In the genomic region with DNA sequence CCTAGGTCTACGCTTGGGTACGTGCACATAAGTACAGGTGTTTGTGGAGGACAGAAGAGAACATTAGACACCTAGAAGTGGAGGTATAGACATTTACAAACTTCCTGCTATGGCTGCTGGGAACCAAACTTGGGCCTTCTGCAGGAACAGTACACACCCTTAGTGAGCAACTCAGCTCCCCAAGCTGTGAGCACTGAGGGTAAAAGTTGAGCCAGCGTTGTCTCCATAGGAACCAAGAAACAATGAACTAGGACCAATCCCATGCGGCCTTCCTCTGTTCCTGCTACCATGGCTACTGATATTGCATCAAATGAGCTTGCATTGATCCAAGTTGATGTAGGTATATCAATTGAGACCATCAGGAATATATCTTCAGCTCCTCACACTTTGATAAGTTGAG, we compare ENCODE assay signal across 14 mouse cellular contexts. TPM values are rescaled to one million over a fixed set of nuclear protein-coding genes. Genes with fewer than 3 reads are reported as not detected.
DNase-seq lines count a peak whose midpoint lies in the region; ATAC-seq and TF ChIP-seq lines count a peak whose summit lies in the region.
"Had no signal": no experiment of that assay in that cellular context is flagged by ENCODE, and none has a peak within 500 bp of the region (broad histone marks: within the 10 kb centered on the region; RNA-seq: fewer than 3 reads in every experiment).

No protein-coding gene starts in this region.

- H3K4me3 ChIP-seq in hindbrain, embryonic 12.5 days = no peak overlapping the region
- H3K4me3 ChIP-seq in hindbrain, embryonic 10.5 days = no peak overlapping the region
- no peak overlapping the region for H3K4me3 ChIP-seq in forebrain, postnatal 0 days (ENCODE audit: low read depth, low read length)
- no peak overlapping the region for H3K4me3 ChIP-seq in midbrain, embryonic 14.5 days (replicated peaks; ENCODE audit: low read depth, low read length)
- H3K4me3 ChIP-seq in layer of hippocampus, adult 2 months = no peak overlapping the region
- H3K4me3 ChIP-seq: heart, embryonic 13.5 days had no signal

- no peak overlapping the region for H3K27ac ChIP-seq in hindbrain, embryonic 12.5 days
- no peak overlapping the region for H3K27ac ChIP-seq in hindbrain, embryonic 10.5 days
- no peak overlapping the region for H3K27ac ChIP-seq in forebrain, postnatal 0 days (ENCODE audit: low read depth, low read length)
- H3K27ac ChIP-seq in midbrain, embryonic 14.5 days (replicated peaks; ENCODE audit: low read depth, low read length) = no peak overlapping the region
- no peak overlapping the region for H3K27ac ChIP-seq in layer of hippocampus, adult 2 months
- H3K27ac ChIP-seq: heart, embryonic 13.5 days had no signal

- 52% methylated on average over 4 of the region's 4 CpGs for WGBS in hindbrain, embryonic 12.5 days
- 63% methylated on average over 4 of the region's 4 CpGs for WGBS in hindbrain, embryonic 10.5 days
- WGBS in forebrain, postnatal 0 days = 46% methylated on average over 4 of the region's 4 CpGs
- 45% methylated on average over 4 of the region's 4 CpGs for WGBS in midbrain, embryonic 14.5 days

- no peak for DNase-seq in hindbrain, embryonic 10.5 days (ENCODE audit: low spot score)
- peak; percentile 29 for DNase-seq in forebrain, postnatal 0 days
- DNase-seq in midbrain, embryonic 14.5 days = peak; percentile 22
- peak; percentile 61 for DNase-seq in retina, embryonic 14.5 days (ENCODE audit: low spot score)
- DNase-seq in layer of hippocampus, adult 2 months (ENCODE audit: low spot score in 2 of 2) = no peak
- no peak for DNase-seq in heart, postnatal 10 days
- DNase-seq in layer of hippocampus, adult 18-20 months (ENCODE audit: low spot score in 2 of 2) = no peak

- no peak overlapping the region for H3K9ac ChIP-seq in hindbrain, embryonic 12.5 days
- no peak overlapping the region for H3K9ac ChIP-seq in forebrain, postnatal 0 days
- H3K9ac ChIP-seq in midbrain, embryonic 14.5 days (replicated peaks; ENCODE audit: low read length) = no peak overlapping the region
- H3K9ac ChIP-seq: heart, embryonic 13.5 days; liver, postnatal 0 days had no signal

- ATAC-seq in hindbrain, embryonic 12.5 days (ENCODE audit: low FRiP score) = peak; percentile 51; the same call in 1 of the 2 replicates
- ATAC-seq in forebrain, postnatal 0 days = peak; percentile 49; the same call in 1 of the 2 replicates
- no peak for ATAC-seq in midbrain, embryonic 14.5 days (ENCODE audit: low FRiP score, low TSS enrichment)
- ATAC-seq: liver, postnatal 0 days had no signal

- no peak overlapping the region for H3K4me2 ChIP-seq in hindbrain, embryonic 12.5 days (replicated peaks)
- H3K4me2 ChIP-seq in forebrain, postnatal 0 days (ENCODE audit: low read depth) = no peak overlapping the region
- no peak overlapping the region for H3K4me2 ChIP-seq in midbrain, embryonic 14.5 days (ENCODE audit: low read length)
- H3K4me2 ChIP-seq: heart, embryonic 13.5 days had no signal

- H3K4me1 ChIP-seq in hindbrain, embryonic 12.5 days = peaks cover 5% of the 10 kb centered on the region; the same call in 1 of the 2 replicates
- peaks cover 7% of the 10 kb centered on the region for H3K4me1 ChIP-seq in hindbrain, embryonic 10.5 days (replicated peaks)
- H3K4me1 ChIP-seq in forebrain, postnatal 0 days (ENCODE audit: insufficient read depth) = no peaks in the 10 kb centered on the region
- no peaks in the 10 kb centered on the region for H3K4me1 ChIP-seq in midbrain, embryonic 14.5 days (ENCODE audit: control insufficient read depth, insufficient read depth, low read length)
- H3K4me1 ChIP-seq: heart, embryonic 13.5 days had no signal

- intact Hi-C loops in heart, postnatal 10 days (cut with DNase I) = loop anchor here (2.0 to 10.0 kb wide), 2 partner anchors 190 to 774 kb away; partner anchors contain the start of gene Wwox

- H3K9me3 ChIP-seq in hindbrain, embryonic 12.5 days (replicated peaks) = no peaks in the 10 kb centered on the region
- H3K9me3 ChIP-seq in hindbrain, embryonic 10.5 days = no peaks in the 10 kb centered on the region
- no peaks in the 10 kb centered on the region for H3K9me3 ChIP-seq in forebrain, postnatal 0 days (ENCODE audit: low read length)
- H3K9me3 ChIP-seq in midbrain, embryonic 14.5 days (ENCODE audit: control insufficient read depth, low read length) = no peaks in the 10 kb centered on the region
- H3K9me3 ChIP-seq: heart, embryonic 13.5 days had no signal

- no peaks in the 10 kb centered on the region for H3K36me3 ChIP-seq in hindbrain, embryonic 12.5 days
- H3K36me3 ChIP-seq in hindbrain, embryonic 10.5 days = no peaks in the 10 kb centered on the region
- no peaks in the 10 kb centered on the region for H3K36me3 ChIP-seq in forebrain, postnatal 0 days (ENCODE audit: insufficient read depth)
- no peaks in the 10 kb centered on the region for H3K36me3 ChIP-seq in midbrain, embryonic 14.5 days (ENCODE audit: control insufficient read depth, insufficient read depth, low read length)
- H3K36me3 ChIP-seq: heart, embryonic 13.5 days had no signal

- H3K27me3 ChIP-seq in hindbrain, embryonic 12.5 days = no peaks in the 10 kb centered on the region
- no peaks in the 10 kb centered on the region for H3K27me3 ChIP-seq in hindbrain, embryonic 10.5 days (ENCODE audit: insufficient read depth, poor library complexity, severe bottlenecking)
- H3K27me3 ChIP-seq in forebrain, postnatal 0 days (ENCODE audit: insufficient read depth, low read length) = no peaks in the 10 kb centered on the region
- H3K27me3 ChIP-seq in midbrain, embryonic 14.5 days (ENCODE audit: control insufficient read depth, insufficient read depth, low read length) = no peaks in the 10 kb centered on the region
- H3K27me3 ChIP-seq: heart, embryonic 13.5 days had no signal

- no peak for TF ChIP-seq CTCF in forebrain, postnatal 0 days (IDR thresholded peaks at IDR 0.05; ENCODE audit: low read depth)
- no peak for TF ChIP-seq CTCF in layer of hippocampus, adult 2 months (conservative IDR thresholded peaks at IDR 0.05)

RNA-seq across cellular contexts. Expression of gene Syce1l, which starts 22.0 kb away (rescaled TPM):
- polyA plus RNA-seq in hindbrain, embryonic 12.5 days (2016; fragmentation: Nextera tagmentation; extraction: Ambion mirVana) = 0.30 TPM in 1 of 2 replicates, not detected in the other
- polyA plus RNA-seq in hindbrain, embryonic 10.5 days (2016; fragmentation: Nextera tagmentation; extraction: Ambion mirVana) = not detected in 2 replicates
- 0.77 TPM in 1 of 2 replicates, not detected in the other for total RNA-seq in forebrain, postnatal 0 days (2014; rRNA removed)
- polyA plus RNA-seq in forebrain, postnatal 0 days (2015; fragmentation: Nextera tagmentation; extraction: Ambion mirVana) = 0.26 TPM in 1 of 2 replicates, not detected in the other
- 0.31 TPM in 1 of 2 replicates, not detected in the other for polyA plus RNA-seq in midbrain, embryonic 14.5 days (2014; fragmentation: Nextera tagmentation; extraction: Ambion mirVana)
- total RNA-seq in layer of hippocampus, adult 2 months (2021) = under 1 TPM; 0.69 TPM
- not detected for total RNA-seq in heart, postnatal 10 days (2021)
- total RNA-seq in layer of hippocampus, adult 18-20 months (2021) = under 1 TPM in 1 of 2 experiments, not detected in 1; 0.61 TPM
- total RNA-seq: adrenal gland, adult 2 months; gastrocnemius, postnatal 4 days had no signal
- polyA plus RNA-seq: adrenal gland, adult 2 months; C2C12; heart, embryonic 13.5 days; kidney, embryonic 14.5 days; liver, postnatal 0 days had no signal

RNA-seq across cellular contexts. Expression of gene Mon1b, which starts 29.6 kb away (rescaled TPM):
- polyA plus RNA-seq in hindbrain, embryonic 12.5 days (2016; fragmentation: Nextera tagmentation; extraction: Ambion mirVana) = 11.0 and 14.3 TPM in 2 replicates
- 10.2 and 11.5 TPM in 2 replicates for polyA plus RNA-seq in hindbrain, embryonic 10.5 days (2016; fragmentation: Nextera tagmentation; extraction: Ambion mirVana)
- 20.1 and 23.7 TPM in 2 replicates for total RNA-seq in forebrain, postnatal 0 days (2014; rRNA removed)
- polyA plus RNA-seq in forebrain, postnatal 0 days (2015; fragmentation: Nextera tagmentation; extraction: Ambion mirVana) = 9.2 and 10.4 TPM in 2 replicates
- polyA plus RNA-seq in midbrain, embryonic 14.5 days (2014; fragmentation: Nextera tagmentation; extraction: Ambion mirVana) = 11.5 and 13.8 TPM in 2 replicates
- 10 to 100 TPM; 23.7 to 23.9 TPM for total RNA-seq in layer of hippocampus, adult 2 months (2021)
- total RNA-seq in heart, postnatal 10 days (2021) = 1 to 10 TPM; 6.6 to 7.0 TPM
- 10 to 100 TPM; 25.7 to 26.9 TPM for total RNA-seq in layer of hippocampus, adult 18-20 months (2021)

Comparison
In these comparisons a context has a peak if more than half of its experiments do, and no peak if none do; other contexts are left out.
1. DNase-seq: peak in forebrain, postnatal 0 days (single experiment), midbrain, embryonic 14.5 days (single experiment) and retina, embryonic 14.5 days (single experiment); none in hindbrain, embryonic 10.5 days (single experiment), layer of hippocampus, adult 2 months (0 of 2), heart, postnatal 10 days (0 of 2) and layer of hippocampus, adult 18-20 months (0 of 2).